Mouse (Mus musculus): ENCODE data around the gene Cnpy1. TPM values are rescaled to one million over a fixed set of nuclear protein-coding genes. Genes with fewer than 3 reads are reported as not detected.

Cnpy1 gene
- total and polyA plus RNA-seq, 3 experiments, result not detected

- TF ChIP-seq CTCF (IDR thresholded peaks at IDR 0.05) (no peak), POLR2A (IDR thresholded peaks at IDR 0.05; ENCODE audit: insufficient read depth, low read depth, low read length) (no peak), EP300 (IDR thresholded peaks at IDR 0.05; ENCODE audit: insufficient read depth, low read depth, low read length) (no peak)
- DNase-seq, result no peak
- Histone ChIP-seq H3K27me3 (ENCODE audit: control insufficient read depth, insufficient read depth, low read length) (no peaks in the 10 kb centered on the region), H3K9ac (ENCODE audit: low read depth, low read length) (no peak overlapping the region), H3K4me1 (ENCODE audit: control insufficient read depth, insufficient read depth, low read length) (no peaks in the 10 kb centered on the region), H3K79me2 (replicated peaks; ENCODE audit: control insufficient read depth, insufficient read depth, low read length) (no peaks in the 10 kb centered on the region), H3K27ac (no peak overlapping the region), H3K4me3 (no peak overlapping the region), H3K36me3 (ENCODE audit: control insufficient read depth, insufficient read depth, low read length) (no peaks in the 10 kb centered on the region)
- intact Hi-C loops (cut with DNase I), result no loop called here
- 53% methylated on average over 2 of the region's 2 CpGs for WGBS
Observed at GRCm38 (mm10) chr5:28195473-28195872, 50.1 kb downstream of the Cnpy1 start.

- no peaks in the 10 kb centered on the region for H3K4me1 ChIP-seq (ENCODE audit: control insufficient read depth, insufficient read depth, low read length)
- H3K36me3 ChIP-seq (ENCODE audit: control insufficient read depth, insufficient read depth, low read length), result no peaks in the 10 kb centered on the region
- intact Hi-C loops (cut with DNase I), result no loop called here
- H3K79me2 ChIP-seq (replicated peaks; ENCODE audit: control insufficient read depth, insufficient read depth, low read length), result no peaks in the 10 kb centered on the region
- no peak overlapping the region for H3K9ac ChIP-seq (ENCODE audit: low read depth, low read length)
- no peak overlapping the region for H3K4me3 ChIP-seq
- TF ChIP-seq EP300 (IDR thresholded peaks at IDR 0.05; ENCODE audit: insufficient read depth, low read depth, low read length) (no peak), POLR2A (IDR thresholded peaks at IDR 0.05; ENCODE audit: insufficient read depth, low read depth, low read length) (no peak), CTCF (IDR thresholded peaks at IDR 0.05) (no peak)
- DNase-seq, result no peak
- 57% methylated on average over 4 of the region's 4 CpGs for WGBS
- no peaks in the 10 kb centered on the region for H3K27me3 ChIP-seq (ENCODE audit: control insufficient read depth, insufficient read depth, low read length)
- no peak overlapping the region for H3K27ac ChIP-seq
Observed at GRCm38 (mm10) chr5:28192099-28192454, 53.5 kb downstream of the Cnpy1 start.

GRCm38 (mm10) chr5:28191201-28192098, 54.2 kb downstream of the Cnpy1 start:
- no peak for DNase-seq
- Histone ChIP-seq H3K36me3 (ENCODE audit: control insufficient read depth, insufficient read depth, low read length) (no peaks in the 10 kb centered on the region), H3K4me1 (ENCODE audit: control insufficient read depth, insufficient read depth, low read length) (no peaks in the 10 kb centered on the region), H3K9ac (ENCODE audit: low read depth, low read length) (no peak overlapping the region), H3K27ac (no peak overlapping the region), H3K27me3 (ENCODE audit: control insufficient read depth, insufficient read depth, low read length) (no peaks in the 10 kb centered on the region), H3K79me2 (replicated peaks; ENCODE audit: control insufficient read depth, insufficient read depth, low read length) (no peaks in the 10 kb centered on the region), H3K4me3 (no peak overlapping the region)
- 58% methylated on average over 3 of the region's 3 CpGs for WGBS
- TF ChIP-seq EP300 (IDR thresholded peaks at IDR 0.05; ENCODE audit: insufficient read depth, low read depth, low read length) (no peak), POLR2A (IDR thresholded peaks at IDR 0.05; ENCODE audit: insufficient read depth, low read depth, low read length) (no peak), CTCF (IDR thresholded peaks at IDR 0.05) (no peak)
- intact Hi-C loops (cut with DNase I), result no loop called here

- no peak for TF ChIP-seq EP300 (IDR thresholded peaks at IDR 0.05; ENCODE audit: insufficient read depth, low read depth, low read length)
- no peak for TF ChIP-seq CTCF (IDR thresholded peaks at IDR 0.05)
- no peak for TF ChIP-seq POLR2A (IDR thresholded peaks at IDR 0.05; ENCODE audit: insufficient read depth, low read depth, low read length)
- Histone ChIP-seq H3K79me2 (replicated peaks; ENCODE audit: control insufficient read depth, insufficient read depth, low read length) (no peaks in the 10 kb centered on the region), H3K27me3 (ENCODE audit: control insufficient read depth, insufficient read depth, low read length) (peaks cover 4% of the 10 kb centered on the region; the same call in 1 of the 2 replicates), H3K9ac (ENCODE audit: low read depth, low read length) (no peak overlapping the region), H3K27ac (no peak overlapping the region), H3K36me3 (ENCODE audit: control insufficient read depth, insufficient read depth, low read length) (no peaks in the 10 kb centered on the region), H3K4me1 (ENCODE audit: control insufficient read depth, insufficient read depth, low read length) (no peaks in the 10 kb centered on the region), H3K4me3 (no peak overlapping the region)
- 49% methylated on average over 7 of the region's 7 CpGs for WGBS
- no peak for DNase-seq
- intact Hi-C loops (cut with DNase I), result no loop called here
Observed at GRCm38 (mm10) chr5:28179237-28179790, 66.3 kb downstream of the Cnpy1 start.

GRCm38 (mm10) chr5:28178322-28178721, 67.3 kb downstream of the Cnpy1 start:
- WGBS, result 37% methylated on average over 5 of the region's 5 CpGs
- no peaks in the 10 kb centered on the region for H3K4me1 ChIP-seq (ENCODE audit: control insufficient read depth, insufficient read depth, low read length)
- H3K4me3 ChIP-seq, result no peak overlapping the region
- intact Hi-C loops (cut with DNase I), result no loop called here
- no peak for DNase-seq
- peaks cover 4% of the 10 kb centered on the region; the same call in 1 of the 2 replicates for H3K27me3 ChIP-seq (ENCODE audit: control insufficient read depth, insufficient read depth, low read length)
- no peak overlapping the region for H3K9ac ChIP-seq (ENCODE audit: low read depth, low read length)
- TF ChIP-seq EP300 (IDR thresholded peaks at IDR 0.05; ENCODE audit: insufficient read depth, low read depth, low read length), result no peak
- no peaks in the 10 kb centered on the region for H3K36me3 ChIP-seq (ENCODE audit: control insufficient read depth, insufficient read depth, low read length)
- no peak overlapping the region for H3K27ac ChIP-seq
- no peaks in the 10 kb centered on the region for H3K79me2 ChIP-seq (replicated peaks; ENCODE audit: control insufficient read depth, insufficient read depth, low read length)

GRCm38 (mm10) chr5:28176585-28176984, 69.0 kb downstream of the Cnpy1 start:
- no peaks in the 10 kb centered on the region for H3K4me1 ChIP-seq (ENCODE audit: control insufficient read depth, insufficient read depth, low read length)
- H3K36me3 ChIP-seq (ENCODE audit: control insufficient read depth, insufficient read depth, low read length), result no peaks in the 10 kb centered on the region
- no peak overlapping the region for H3K9ac ChIP-seq (ENCODE audit: low read depth, low read length)
- no peak overlapping the region for H3K27ac ChIP-seq
- TF ChIP-seq POLR2A (IDR thresholded peaks at IDR 0.05; ENCODE audit: insufficient read depth, low read depth, low read length) (no peak), EP300 (IDR thresholded peaks at IDR 0.05; ENCODE audit: insufficient read depth, low read depth, low read length) (no peak), CTCF (IDR thresholded peaks at IDR 0.05) (no peak)
- 13% methylated on average over 2 of the region's 2 CpGs for WGBS
- no peak overlapping the region for H3K4me3 ChIP-seq
- no peaks in the 10 kb centered on the region for H3K79me2 ChIP-seq (replicated peaks; ENCODE audit: control insufficient read depth, insufficient read depth, low read length)
- H3K27me3 ChIP-seq (ENCODE audit: control insufficient read depth, insufficient read depth, low read length), result peaks cover 4% of the 10 kb centered on the region
- intact Hi-C loops (cut with DNase I), result no loop called here
- DNase-seq, result no peak

Measured in heart, adult 2 months (tissue).